Mouse (Mus musculus): ENCODE results near the gene Olfr1128. TPM values are rescaled to one million over a fixed set of nuclear protein-coding genes. Genes with fewer than 3 reads are reported as not detected.
"Not testable (repeated sequence)": the region's sequence is repeated elsewhere in the genome, so short reads cannot be mapped to it uniquely, and the experiment has no call there.

Olfr1128 gene
- not detected in 2 replicates for polyA plus RNA-seq (2015; fragmentation: Nextera tagmentation; extraction: Ambion mirVana)

DNA sequence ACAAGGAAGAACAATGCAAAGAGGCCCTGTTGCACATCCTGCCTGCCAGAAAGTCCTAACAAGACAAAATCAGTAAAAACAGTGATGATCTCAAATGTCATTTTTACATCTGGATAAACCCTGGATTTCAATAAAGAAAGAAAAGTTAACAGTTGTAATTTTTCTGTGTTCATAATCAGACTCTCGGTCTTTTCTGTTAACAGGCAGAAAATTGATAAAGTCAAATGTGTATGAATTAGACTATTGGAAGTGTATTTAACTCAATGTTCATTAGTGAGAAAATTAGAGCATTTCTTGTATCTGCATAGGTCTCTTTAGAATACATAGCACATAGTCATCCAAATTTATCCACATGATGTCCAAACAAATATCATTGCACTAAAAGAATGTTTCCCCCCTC, at the start of gene Olfr1128:
Olfr1128 (minus strand) TSS at position 101 of the 400 bp plus-strand sequence.
- no peaks in the 10 kb centered on the region for H3K36me3 ChIP-seq (ENCODE audit: poor library complexity, severe bottlenecking)
- H3K4me2 ChIP-seq = no peak within 1 kb of the TSS
- no peak within 1 kb of the TSS for H3K4me3 ChIP-seq
- WGBS = 87% methylated on average over 1 of the region's 1 CpGs
- no peak for ATAC-seq
- no peaks in the 10 kb centered on the region for H3K4me1 ChIP-seq
- no peak within 1 kb of the TSS for H3K27ac ChIP-seq
- no peak within 1 kb of the TSS for H3K9ac ChIP-seq
- no peaks in the 10 kb centered on the region for H3K9me3 ChIP-seq (replicated peaks)
- no peaks in the 10 kb centered on the region for H3K27me3 ChIP-seq

DNA sequence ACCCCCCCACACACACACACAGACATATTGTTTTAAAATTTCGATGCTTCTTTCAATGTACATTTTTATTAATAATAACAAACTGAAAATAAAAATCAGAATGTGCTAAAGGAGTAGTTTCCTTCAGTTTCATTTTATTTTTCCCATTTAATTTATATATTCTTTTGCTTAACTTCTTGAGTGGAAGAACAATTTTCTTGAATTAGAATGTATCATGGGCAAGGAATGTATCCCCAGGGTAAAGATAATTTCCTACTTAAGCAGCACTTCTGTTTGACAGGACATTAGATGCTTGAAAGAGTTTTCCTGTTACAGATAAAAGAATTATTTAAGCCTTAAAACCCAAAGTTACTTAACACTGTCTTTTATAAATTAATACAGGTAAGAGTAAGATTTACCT, 28.3 kb upstream of the Olfr1128 start, which contains the start of gene Olfr1129:
Olfr1129 (plus strand) TSS at position 301 of the 400 bp plus-strand sequence.
- ATAC-seq; H3K9me3 ChIP-seq (replicated peaks); H3K27me3 ChIP-seq; H3K36me3 ChIP-seq (ENCODE audit: poor library complexity, severe bottlenecking); H3K4me1 ChIP-seq; H3K9ac ChIP-seq; H3K27ac ChIP-seq; H3K4me3 ChIP-seq; H3K4me2 ChIP-seq: not testable (repeated sequence)
- WGBS = 72% methylated on average over 1 of the region's 1 CpGs

DNA sequence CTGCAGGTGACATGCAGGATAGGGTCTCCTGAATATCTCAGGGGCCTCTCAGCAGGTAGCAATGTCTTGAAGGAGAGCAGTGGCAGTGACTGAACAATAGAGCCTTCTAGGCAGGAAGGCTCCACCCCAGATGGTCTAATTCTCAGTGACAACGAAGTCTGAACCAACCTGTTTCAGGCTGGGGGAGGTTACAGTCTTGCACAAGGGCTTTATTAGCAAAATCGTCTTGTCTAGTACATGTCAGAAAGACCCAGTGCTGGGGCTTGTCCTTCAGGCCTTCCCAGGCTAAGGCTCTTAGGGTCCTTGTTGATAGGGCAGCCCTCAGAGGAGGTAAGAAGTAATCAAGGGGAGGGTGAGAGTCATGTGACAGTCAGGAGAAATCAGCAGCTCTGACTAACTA, 10.5 kb downstream of the Olfr1128 start:
- Histone ChIP-seq H3K4me2 (no peak overlapping the region), H3K4me3 (no peak overlapping the region), H3K27me3 (no peaks in the 10 kb centered on the region), H3K36me3 (ENCODE audit: poor library complexity, severe bottlenecking) (no peaks in the 10 kb centered on the region), H3K9ac (no peak overlapping the region), H3K4me1 (no peaks in the 10 kb centered on the region), H3K27ac (no peak overlapping the region), H3K9me3 (replicated peaks) (no peaks in the 10 kb centered on the region)
- ATAC-seq = no peak
- WGBS = 54% methylated on average over 2 of the region's 2 CpGs

DNA sequence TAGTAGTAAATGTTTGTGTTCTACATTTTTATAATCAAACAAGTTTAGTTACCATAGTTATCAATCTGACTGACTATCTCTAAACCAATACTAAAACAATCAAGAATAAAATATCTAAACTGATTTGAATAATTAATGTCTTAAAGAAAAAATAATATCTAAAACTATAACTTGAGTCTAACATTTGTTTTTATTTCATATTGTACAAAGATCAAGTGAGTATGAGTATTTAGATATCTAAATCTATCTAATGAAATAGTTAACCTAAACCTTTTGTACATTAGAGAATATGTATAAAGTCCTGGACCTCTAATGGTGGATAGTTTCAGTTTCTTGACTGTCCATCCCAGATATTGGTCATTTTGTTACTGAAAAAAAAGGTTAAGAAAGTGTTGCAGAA, 13.8 kb downstream of the Olfr1128 start, which contains the start of gene Olfr153:
Olfr153 (plus strand) TSS at position 301 of the 400 bp plus-strand sequence.
- Histone ChIP-seq H3K9ac (no peak within 1 kb of the TSS), H3K4me2 (no peak within 1 kb of the TSS), H3K36me3 (ENCODE audit: poor library complexity, severe bottlenecking) (no peaks in the 10 kb centered on the region), H3K9me3 (replicated peaks) (no peaks in the 10 kb centered on the region), H3K27ac (no peak within 1 kb of the TSS), H3K27me3 (no peaks in the 10 kb centered on the region), H3K4me3 (no peak within 1 kb of the TSS), H3K4me1 (no peaks in the 10 kb centered on the region)
- ATAC-seq = no peak

DNA sequence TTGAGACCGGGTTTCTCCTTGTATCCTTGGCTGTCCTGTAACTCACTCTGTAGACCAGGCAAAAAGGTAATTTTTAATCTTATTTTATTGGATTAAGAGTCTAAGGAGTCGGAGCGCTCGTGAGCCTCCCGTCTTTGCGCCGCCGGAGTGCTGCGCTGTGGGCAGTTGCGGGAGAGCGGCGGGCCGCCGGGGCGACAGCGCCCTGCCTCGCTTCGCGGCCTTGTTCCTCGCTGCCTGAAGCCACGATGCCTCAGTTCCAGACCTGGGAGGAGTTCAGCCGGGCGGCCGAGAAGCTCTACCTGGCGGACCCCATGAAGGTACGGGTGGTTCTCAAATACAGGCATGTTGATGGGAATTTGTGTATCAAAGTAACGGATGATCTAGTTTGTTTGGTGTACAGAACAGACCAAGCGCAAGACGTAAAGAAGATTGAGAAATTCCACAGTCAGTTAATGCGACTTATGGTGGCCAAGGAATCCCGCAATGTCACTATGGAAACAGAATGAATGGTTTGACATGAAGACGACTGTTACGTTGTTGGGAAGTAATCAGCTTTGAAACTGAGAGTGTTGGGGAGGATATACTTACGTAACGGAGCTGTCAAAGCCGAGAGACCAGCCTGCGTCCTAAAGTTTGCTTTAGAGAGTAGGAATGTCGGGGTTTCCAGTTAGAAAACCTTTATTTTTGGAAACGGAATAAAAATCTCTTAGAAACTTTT, 19.3 kb downstream of the Olfr1128 start:
- H3K4me1 ChIP-seq; H3K27me3 ChIP-seq; H3K9me3 ChIP-seq (replicated peaks); H3K27ac ChIP-seq; H3K36me3 ChIP-seq (ENCODE audit: poor library complexity, severe bottlenecking): not testable (repeated sequence)
- peak overlapping the region; percentile 43; the same call in 1 of the 2 replicates for H3K9ac ChIP-seq
- WGBS = 36% methylated on average over 38 of the region's 39 CpGs
- peak; percentile 55; the same call in 1 of the 2 replicates for ATAC-seq
- H3K4me2 ChIP-seq = peak overlapping the region; percentile 52
- H3K4me3 ChIP-seq = peak overlapping the region; percentile 24; the same call in 1 of the 2 replicates

DNA sequence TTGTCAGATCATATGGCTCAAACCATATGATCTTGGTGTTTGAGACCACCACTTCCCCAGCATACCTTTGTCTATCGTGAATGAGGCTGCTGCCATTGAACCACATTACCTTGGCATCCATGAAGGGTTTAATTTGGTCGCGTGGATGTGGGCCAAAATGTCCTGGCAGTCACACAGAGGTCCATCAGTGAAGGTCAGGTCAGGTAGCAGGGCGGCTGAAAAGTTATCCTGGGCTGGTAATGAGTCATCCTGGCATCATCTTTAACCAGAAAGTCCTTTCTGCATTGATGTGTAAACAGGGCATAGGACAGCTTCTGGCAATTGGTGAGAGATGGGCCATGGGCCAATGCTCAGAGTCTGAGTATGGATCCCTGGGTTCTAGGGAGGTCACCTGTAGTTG, 24.7 kb downstream of the Olfr1128 start:
- ATAC-seq = no peak
- H3K4me3 ChIP-seq = no peak overlapping the region
- H3K4me1 ChIP-seq = no peaks in the 10 kb centered on the region
- WGBS = 89% methylated on average over 4 of the region's 4 CpGs
- H3K4me2 ChIP-seq = no peak overlapping the region
- no peaks in the 10 kb centered on the region for H3K36me3 ChIP-seq (ENCODE audit: poor library complexity, severe bottlenecking)
- H3K27me3 ChIP-seq = no peaks in the 10 kb centered on the region
- no peak overlapping the region for H3K9ac ChIP-seq
- H3K27ac ChIP-seq = no peak overlapping the region
- no peaks in the 10 kb centered on the region for H3K9me3 ChIP-seq (replicated peaks)

DNA sequence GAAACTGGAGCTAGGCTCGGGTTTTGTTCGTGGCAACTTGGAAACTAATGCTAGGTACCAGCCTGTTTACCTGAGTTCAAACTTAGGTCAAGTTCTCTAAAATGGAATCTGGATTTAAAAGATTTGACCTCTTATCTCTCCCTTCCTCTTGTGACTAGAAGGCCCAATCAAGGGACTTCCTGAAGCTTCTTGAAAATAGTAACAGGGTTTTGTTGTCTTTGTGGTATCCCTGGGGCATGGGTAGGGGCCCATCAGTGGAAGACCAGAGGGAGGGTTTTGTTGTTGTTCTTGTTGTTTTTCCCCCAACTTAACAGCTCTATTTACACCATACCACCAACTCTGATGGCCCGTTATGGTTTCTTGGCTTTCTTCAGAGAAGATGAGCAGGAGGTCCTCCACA, 28.8 kb downstream of the Olfr1128 start:
- Histone ChIP-seq H3K9ac (no peak overlapping the region), H3K4me1 (no peaks in the 10 kb centered on the region), H3K9me3 (replicated peaks) (no peaks in the 10 kb centered on the region), H3K4me3 (no peak overlapping the region), H3K36me3 (ENCODE audit: poor library complexity, severe bottlenecking) (no peaks in the 10 kb centered on the region), H3K4me2 (no peak overlapping the region), H3K27ac (no peak overlapping the region), H3K27me3 (no peaks in the 10 kb centered on the region)
- no peak for ATAC-seq
- 91% methylated on average over 3 of the region's 3 CpGs for WGBS

DNA sequence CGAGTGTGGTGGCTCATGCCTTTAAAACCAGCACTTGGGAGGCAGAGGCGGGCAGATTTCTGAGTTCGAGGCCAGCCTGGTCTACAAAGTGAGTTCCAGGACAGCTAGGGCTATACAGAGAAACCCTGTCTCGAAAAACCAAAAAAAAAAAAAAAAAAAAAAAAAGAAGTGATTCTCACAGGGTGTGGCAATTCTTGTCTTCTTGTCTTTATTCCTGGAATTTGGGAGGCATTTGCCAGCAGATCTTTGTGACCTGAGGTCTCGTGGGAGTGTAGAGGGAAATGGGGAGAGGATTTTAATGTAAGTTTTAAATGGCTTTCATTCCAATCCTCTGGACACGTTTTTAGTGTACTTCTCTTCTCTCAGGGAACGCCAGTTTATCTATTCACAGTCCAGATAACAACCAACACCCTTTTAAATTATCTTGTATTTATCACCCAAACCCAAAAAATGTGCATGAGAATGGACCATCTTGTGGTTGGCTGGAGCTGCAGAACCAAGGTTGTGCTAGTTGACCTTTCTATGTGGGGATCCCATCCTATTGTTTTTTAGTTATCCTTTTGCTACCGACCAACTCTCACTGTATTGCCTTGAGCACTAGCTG, 29.8 kb downstream of the Olfr1128 start:
- no peak overlapping the region for H3K4me2 ChIP-seq
- no peak overlapping the region for H3K9ac ChIP-seq
- no peak for ATAC-seq
- no peaks in the 10 kb centered on the region for H3K9me3 ChIP-seq (replicated peaks)
- no peaks in the 10 kb centered on the region for H3K36me3 ChIP-seq (ENCODE audit: poor library complexity, severe bottlenecking)
- WGBS = 85% methylated on average over 7 of the region's 8 CpGs
- no peak overlapping the region for H3K27ac ChIP-seq
- no peaks in the 10 kb centered on the region for H3K27me3 ChIP-seq
- no peaks in the 10 kb centered on the region for H3K4me1 ChIP-seq
- H3K4me3 ChIP-seq = no peak overlapping the region

DNA sequence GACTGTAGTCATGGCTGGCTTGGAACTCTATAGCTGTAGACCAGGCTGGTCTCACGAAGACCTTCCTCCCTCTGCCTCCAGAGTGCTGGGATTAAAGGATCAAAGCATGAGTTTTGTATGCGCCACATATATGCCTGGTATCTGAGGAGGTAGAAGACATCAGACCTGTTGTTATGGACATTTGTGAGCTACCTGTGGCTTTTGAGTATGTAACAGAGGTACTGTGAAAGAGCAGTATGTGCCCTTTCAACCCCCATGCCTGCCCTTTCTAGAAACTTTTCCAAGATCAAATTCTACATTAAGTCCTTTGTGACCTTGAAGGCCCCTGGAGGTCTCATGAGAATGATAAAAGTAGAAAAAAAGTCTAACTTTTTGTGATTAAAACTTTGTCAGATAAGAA, 30.3 kb downstream of the Olfr1128 start:
- no peaks in the 10 kb centered on the region for H3K4me1 ChIP-seq
- WGBS = 91% methylated on average over 2 of the region's 2 CpGs
- ATAC-seq = no peak
- no peaks in the 10 kb centered on the region for H3K36me3 ChIP-seq (ENCODE audit: poor library complexity, severe bottlenecking)
- H3K4me3 ChIP-seq = no peak overlapping the region
- H3K27ac ChIP-seq = no peak overlapping the region
- H3K27me3 ChIP-seq = no peaks in the 10 kb centered on the region
- H3K4me2 ChIP-seq = no peak overlapping the region
- no peak overlapping the region for H3K9ac ChIP-seq
- H3K9me3 ChIP-seq (replicated peaks) = no peaks in the 10 kb centered on the region

DNA sequence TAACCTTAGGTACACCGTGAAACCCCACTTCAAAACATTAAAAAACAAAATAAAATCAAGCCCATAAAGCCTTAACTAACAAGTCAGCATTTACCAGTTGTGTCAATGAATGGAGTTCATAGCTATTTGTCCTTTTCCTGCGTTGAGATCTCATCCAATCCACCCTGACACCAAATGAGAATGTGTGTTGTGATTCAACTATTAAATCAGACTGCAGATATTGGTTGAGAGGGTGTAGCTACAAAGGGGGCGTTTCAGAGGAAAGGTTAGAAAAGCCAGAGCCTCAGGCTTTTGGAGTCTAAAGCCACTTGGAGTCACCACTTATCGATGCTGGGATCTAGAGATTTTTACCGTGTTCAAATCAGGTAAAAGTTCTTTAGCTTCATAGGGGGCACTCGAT, 39.1 kb downstream of the Olfr1128 start, which contains the start of gene Pramel6:
Pramel6 (plus strand) TSS at position 301 of the 400 bp plus-strand sequence.
- Histone ChIP-seq H3K9me3 (replicated peaks) (no peaks in the 10 kb centered on the region), H3K4me2 (no peak within 1 kb of the TSS), H3K36me3 (ENCODE audit: poor library complexity, severe bottlenecking) (no peaks in the 10 kb centered on the region), H3K27ac (no peak within 1 kb of the TSS), H3K4me1 (no peaks in the 10 kb centered on the region), H3K4me3 (no peak within 1 kb of the TSS), H3K27me3 (no peaks in the 10 kb centered on the region), H3K9ac (no peak within 1 kb of the TSS)
- ATAC-seq = no peak
- 91% methylated on average over 6 of the region's 6 CpGs for WGBS

DNA sequence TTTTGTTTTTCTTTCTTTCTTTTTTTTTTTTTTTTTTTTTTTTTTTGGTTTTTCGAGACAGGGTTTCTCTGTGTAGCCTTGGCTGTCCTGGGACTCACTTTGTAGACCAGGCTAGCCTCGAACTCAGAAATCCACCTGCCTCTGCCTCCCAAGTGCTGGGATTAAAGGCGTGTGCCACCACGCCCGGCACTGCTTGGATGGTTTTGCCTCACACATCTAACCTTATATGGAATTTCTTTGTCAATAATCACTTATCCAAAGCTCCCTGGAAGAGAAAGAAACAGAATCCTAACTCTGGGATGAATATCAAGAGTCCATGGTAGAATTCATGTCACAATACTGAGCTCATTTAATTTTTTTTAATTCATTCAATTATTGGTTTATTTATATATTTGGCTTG, 48.3 kb downstream of the Olfr1128 start, which contains the start of gene Pramel7:
Pramel7 (minus strand) TSS at position 101 of the 400 bp plus-strand sequence.
- WGBS = 82% methylated on average over 4 of the region's 5 CpGs
- H3K4me2 ChIP-seq; H3K4me1 ChIP-seq; H3K9ac ChIP-seq; H3K27ac ChIP-seq; H3K9me3 ChIP-seq (replicated peaks); ATAC-seq; H3K36me3 ChIP-seq (ENCODE audit: poor library complexity, severe bottlenecking); H3K27me3 ChIP-seq; H3K4me3 ChIP-seq: not testable (repeated sequence)

Data from forebrain, embryonic 13.5 days (tissue).